Mouse (Mus musculus): ENCODE data around the gene Crebbp.

DNA sequence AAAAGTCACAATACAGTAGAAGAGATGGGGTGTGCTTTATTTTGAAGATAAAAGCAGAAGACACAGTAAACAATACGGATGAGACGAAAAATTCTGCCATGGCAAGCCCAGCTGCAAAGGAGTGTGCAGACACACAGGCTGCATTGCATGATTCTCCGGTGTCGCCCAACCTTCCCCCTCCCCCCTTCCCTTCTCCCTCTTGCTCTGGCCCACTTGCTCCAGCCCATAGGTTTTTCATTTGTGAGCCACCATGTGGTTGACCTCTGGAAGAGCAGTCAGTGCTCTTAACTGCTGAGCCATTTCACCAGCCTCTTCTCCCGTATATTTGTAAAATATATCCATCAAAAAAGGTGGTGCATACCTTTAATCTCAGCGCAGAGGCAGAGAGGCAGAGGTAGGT, 139.5 kb downstream of the Crebbp start:
- no peak for TF ChIP-seq POLR2A (IDR thresholded peaks at IDR 0.05; ENCODE audit: extremely low read depth, insufficient read depth, low read length)
- TF ChIP-seq CTCF (IDR thresholded peaks at IDR 0.05; ENCODE audit: low read depth, low read length), result no peak
